Mouse (Mus musculus): ENCODE measurements around the gene Commd8.

DNA sequence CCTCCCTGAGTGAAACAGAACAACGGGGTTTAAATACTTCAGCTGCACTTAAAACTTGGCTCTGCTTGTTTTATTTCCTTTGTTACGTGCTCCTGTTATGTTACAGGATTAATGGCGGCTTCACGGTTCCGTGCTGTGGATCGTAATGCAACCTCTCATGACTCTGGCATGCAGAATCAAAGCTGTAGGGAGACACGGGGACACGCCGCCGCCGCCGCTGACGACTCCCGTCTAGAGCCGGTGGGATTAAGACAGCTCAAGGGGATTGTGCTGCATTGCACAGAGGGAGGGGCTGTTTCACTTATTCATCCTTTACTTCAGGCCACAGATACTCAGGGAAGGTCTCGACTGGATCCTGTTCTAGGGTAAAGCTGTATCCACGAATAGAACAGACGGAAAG is 43.8 kb upstream of the Commd8 start:
- TF ChIP-seq CTCF (IDR thresholded peaks at IDR 0.05; ENCODE audit: low read depth) (no peak), EP300 (IDR thresholded peaks at IDR 0.05; ENCODE audit: low read depth) (no peak)

Data from liver, postnatal 0 days (tissue).